ENCODE assay signal across 15 mouse cellular contexts in the genomic region with DNA sequence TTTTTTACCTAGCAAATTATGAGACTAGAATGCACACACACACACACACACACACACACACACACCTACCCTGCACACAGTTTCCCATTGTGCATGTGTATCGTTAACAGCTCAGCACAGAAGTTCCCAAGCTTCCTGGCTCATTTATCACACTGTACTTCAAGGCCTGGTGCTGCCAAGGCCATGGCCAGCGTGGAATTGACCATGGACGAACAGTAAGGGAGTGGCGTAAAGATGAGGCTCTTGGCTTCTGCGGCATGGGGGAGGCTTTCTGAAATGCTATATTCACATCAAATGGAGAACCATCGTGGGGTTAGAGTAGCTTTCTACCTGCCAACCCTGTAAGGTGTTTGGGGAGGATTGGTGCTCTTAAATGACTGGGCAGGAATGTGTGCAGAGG. TPM values are rescaled to one million over a fixed set of nuclear protein-coding genes. Genes with fewer than 3 reads are reported as not detected.
"Had no signal": no experiment of that assay in that cellular context is flagged by ENCODE, and none has a peak within 500 bp of the region (broad histone marks: within the 10 kb centered on the region; RNA-seq: fewer than 3 reads in every experiment).

No protein-coding gene starts in this region.

- DNase-seq: gastrocnemius, postnatal 14 days; gastrocnemius, postnatal 36 days; heart, adult 11 months; heart, adult 2 months; heart, postnatal 14 days; heart, postnatal 36 days; kidney, adult 18-20 months; kidney, adult 8-10 months; kidney, postnatal 10 days; kidney, postnatal 25 days; kidney, postnatal 4 days; liver; liver, embryonic 13.5 days had no signal

RNA-seq across cellular contexts. Expression of a gene that starts 54.6 kb away (rescaled TPM):
- total RNA-seq: gastrocnemius, adult 8-10 months; gastrocnemius, postnatal 36 days; hematopoietic stem cell, adult 5-6 weeks had no signal
